Mouse (Mus musculus): ENCODE measurements around the gene Ank2. TPM values are rescaled to one million over a fixed set of nuclear protein-coding genes. Genes with fewer than 3 reads are reported as not detected.

Ank2 gene
- polyA plus RNA-seq, 1 experiment from 2014 or later: 189 TPM

DNA sequence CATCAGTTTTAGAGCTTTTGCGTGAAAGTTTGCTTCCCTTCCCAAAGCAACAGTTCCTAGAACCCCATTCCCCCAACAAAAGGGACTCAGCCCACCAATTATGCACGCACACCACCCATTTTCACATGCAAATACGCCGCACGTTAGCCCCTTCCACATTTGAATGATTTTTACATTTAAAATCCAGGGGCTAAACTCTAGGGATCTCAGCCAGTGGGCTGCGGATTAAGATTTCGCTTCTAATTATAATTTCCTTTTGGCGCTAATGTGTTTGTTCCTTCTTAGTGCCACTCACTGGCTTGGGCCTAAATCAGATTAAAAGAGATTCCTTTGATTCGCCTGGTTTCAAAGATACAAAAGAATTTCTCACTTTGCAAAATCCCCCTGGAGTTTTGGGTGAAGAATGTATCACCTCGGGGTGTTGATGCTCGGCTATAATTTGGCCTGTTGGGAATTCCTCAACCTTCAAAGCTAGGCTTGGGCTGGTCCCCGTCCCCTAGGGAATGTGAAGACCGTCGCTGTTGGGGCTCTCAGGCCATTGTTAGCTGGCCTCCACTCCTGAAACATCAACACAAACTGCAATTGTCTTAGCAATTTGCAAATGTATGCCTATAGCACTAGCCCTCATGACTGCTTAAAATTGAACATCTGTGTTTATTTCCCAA is 35.2 kb downstream of the Ank2 start:
- peak; percentile 52; the same call in 1 of the 2 replicates for ATAC-seq
- no peak overlapping the region for H3K4me3 ChIP-seq (ENCODE audit: low read depth, low read length)
- H3K27ac ChIP-seq (ENCODE audit: low read length): no peak overlapping the region
- H3K4me2 ChIP-seq (ENCODE audit: low read length): no peak overlapping the region; the same call in 1 of the 2 replicates
- no peaks in the 10 kb centered on the region for H3K9me3 ChIP-seq (replicated peaks; ENCODE audit: control insufficient read depth, low read length, poor library complexity, severe bottlenecking)
- no peaks in the 10 kb centered on the region for H3K27me3 ChIP-seq (ENCODE audit: control insufficient read depth, insufficient read depth, low read depth, low read length)
- WGBS: 9% methylated on average over 14 of the region's 14 CpGs
- H3K9ac ChIP-seq (ENCODE audit: low read depth, low read length): no peak overlapping the region
- no peaks in the 10 kb centered on the region for H3K36me3 ChIP-seq (ENCODE audit: control insufficient read depth, insufficient read depth, low read length)
- peaks cover 7% of the 10 kb centered on the region for H3K4me1 ChIP-seq (ENCODE audit: control insufficient read depth, insufficient read depth, low read length)

- Histone ChIP-seq H3K4me1 (ENCODE audit: control insufficient read depth, insufficient read depth, low read length) (peaks cover 7% of the 10 kb centered on the region), H3K9me3 (replicated peaks; ENCODE audit: control insufficient read depth, low read length, poor library complexity, severe bottlenecking) (no peaks in the 10 kb centered on the region), H3K9ac (ENCODE audit: low read depth, low read length) (no peak overlapping the region), H3K27ac (ENCODE audit: low read length) (no peak overlapping the region), H3K27me3 (ENCODE audit: control insufficient read depth, insufficient read depth, low read depth, low read length) (no peaks in the 10 kb centered on the region), H3K4me2 (ENCODE audit: low read length) (no peak overlapping the region), H3K36me3 (ENCODE audit: control insufficient read depth, insufficient read depth, low read length) (no peaks in the 10 kb centered on the region), H3K4me3 (ENCODE audit: low read depth, low read length) (no peak overlapping the region)
- WGBS: 11% methylated on average over 9 of the region's 9 CpGs
- 0 out of 2 replicates have a peak, but pooled peaks have one; percentile 40 for ATAC-seq
These were observed 36.0 kb downstream of the Ank2 start for GRCm38 (mm10) chr3:127463165-127463564.

GRCm38 (mm10) chr3:127462413-127462812 is 36.7 kb downstream of the Ank2 start:
- Histone ChIP-seq H3K9me3 (replicated peaks; ENCODE audit: control insufficient read depth, low read length, poor library complexity, severe bottlenecking) (no peaks in the 10 kb centered on the region), H3K4me1 (ENCODE audit: control insufficient read depth, insufficient read depth, low read length) (peaks cover 7% of the 10 kb centered on the region), H3K4me2 (ENCODE audit: low read length) (no peak overlapping the region), H3K9ac (ENCODE audit: low read depth, low read length) (no peak overlapping the region), H3K27me3 (ENCODE audit: control insufficient read depth, insufficient read depth, low read depth, low read length) (no peaks in the 10 kb centered on the region), H3K36me3 (ENCODE audit: control insufficient read depth, insufficient read depth, low read length) (no peaks in the 10 kb centered on the region), H3K27ac (ENCODE audit: low read length) (no peak overlapping the region), H3K4me3 (ENCODE audit: low read depth, low read length) (no peak overlapping the region)
- ATAC-seq: no peak
- WGBS: 73% methylated on average over 6 of the region's 6 CpGs

GRCm38 (mm10) chr3:127460891-127461437 is 38.2 kb downstream of the Ank2 start:
- Histone ChIP-seq H3K27ac (ENCODE audit: low read length) (no peak overlapping the region), H3K36me3 (ENCODE audit: control insufficient read depth, insufficient read depth, low read length) (no peaks in the 10 kb centered on the region), H3K27me3 (ENCODE audit: control insufficient read depth, insufficient read depth, low read depth, low read length) (no peaks in the 10 kb centered on the region), H3K9ac (ENCODE audit: low read depth, low read length) (no peak overlapping the region), H3K4me2 (ENCODE audit: low read length) (no peak overlapping the region), H3K4me3 (ENCODE audit: low read depth, low read length) (no peak overlapping the region), H3K9me3 (replicated peaks; ENCODE audit: control insufficient read depth, low read length, poor library complexity, severe bottlenecking) (no peaks in the 10 kb centered on the region), H3K4me1 (ENCODE audit: control insufficient read depth, insufficient read depth, low read length) (peaks cover 7% of the 10 kb centered on the region)
- WGBS: 53% methylated on average over 11 of the region's 11 CpGs
- ATAC-seq: no peak; the same call in 1 of the 2 replicates

DNA sequence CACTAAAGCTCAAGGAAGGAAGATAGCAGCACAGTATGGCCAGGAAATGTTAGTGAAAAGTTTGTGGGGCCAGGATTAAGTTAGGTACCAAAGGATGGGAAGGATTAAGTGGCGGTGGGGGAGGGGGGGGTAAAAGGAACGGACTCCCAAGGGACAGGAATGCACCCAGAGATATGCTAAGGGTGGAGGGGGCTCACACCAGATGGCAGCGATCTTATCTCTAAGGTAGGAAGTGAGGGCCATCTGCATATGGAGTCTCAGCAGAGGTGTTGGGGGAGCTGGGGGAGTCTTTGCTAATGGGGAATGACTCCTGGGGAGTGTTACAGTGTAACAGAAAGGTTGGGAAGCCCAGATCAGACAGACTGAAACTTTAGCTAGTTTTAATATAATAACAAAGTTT is 39.3 kb downstream of the Ank2 start:
- Histone ChIP-seq H3K4me1 (ENCODE audit: control insufficient read depth, insufficient read depth, low read length) (peaks cover 7% of the 10 kb centered on the region), H3K9ac (ENCODE audit: low read depth, low read length) (no peak overlapping the region), H3K27me3 (ENCODE audit: control insufficient read depth, insufficient read depth, low read depth, low read length) (no peaks in the 10 kb centered on the region), H3K36me3 (ENCODE audit: control insufficient read depth, insufficient read depth, low read length) (no peaks in the 10 kb centered on the region), H3K9me3 (replicated peaks; ENCODE audit: control insufficient read depth, low read length, poor library complexity, severe bottlenecking) (no peaks in the 10 kb centered on the region), H3K27ac (ENCODE audit: low read length) (no peak overlapping the region), H3K4me3 (ENCODE audit: low read depth, low read length) (no peak overlapping the region), H3K4me2 (ENCODE audit: low read length) (no peak overlapping the region)
- 32% methylated on average over 3 of the region's 3 CpGs for WGBS
- ATAC-seq: no peak

DNA sequence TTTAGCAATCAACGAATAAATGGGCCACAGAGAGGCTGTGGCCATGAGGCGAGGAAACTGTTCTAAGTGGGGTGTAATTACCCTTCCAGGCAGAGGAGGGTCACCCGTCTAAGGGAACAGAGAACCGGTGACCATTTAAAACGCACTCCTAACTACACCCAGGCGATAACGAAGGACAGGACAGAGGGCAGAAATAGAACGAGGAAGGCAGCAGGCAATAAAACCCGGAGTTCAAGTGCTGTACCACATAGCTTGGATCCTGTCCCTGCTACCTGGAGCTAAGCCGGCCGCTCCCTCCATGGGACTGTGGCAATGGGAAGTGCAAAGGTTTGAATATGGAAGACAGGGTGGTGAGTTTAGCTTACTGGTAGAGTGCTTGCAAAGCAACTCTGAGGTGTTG is 40.2 kb downstream of the Ank2 start:
- Histone ChIP-seq H3K4me1 (ENCODE audit: control insufficient read depth, insufficient read depth, low read length) (peaks cover 4% of the 10 kb centered on the region), H3K9ac (ENCODE audit: low read depth, low read length) (no peak overlapping the region), H3K4me3 (ENCODE audit: low read depth, low read length) (no peak overlapping the region), H3K9me3 (replicated peaks; ENCODE audit: control insufficient read depth, low read length, poor library complexity, severe bottlenecking) (no peaks in the 10 kb centered on the region), H3K27me3 (ENCODE audit: control insufficient read depth, insufficient read depth, low read depth, low read length) (no peaks in the 10 kb centered on the region), H3K36me3 (ENCODE audit: control insufficient read depth, insufficient read depth, low read length) (no peaks in the 10 kb centered on the region), H3K27ac (ENCODE audit: low read length) (no peak overlapping the region), H3K4me2 (ENCODE audit: low read length) (no peak overlapping the region)
- no peak for ATAC-seq
- 55% methylated on average over 11 of the region's 11 CpGs for WGBS

- WGBS: 54% methylated on average over 6 of the region's 6 CpGs
- H3K4me1 ChIP-seq (ENCODE audit: control insufficient read depth, insufficient read depth, low read length): no peaks in the 10 kb centered on the region
- no peaks in the 10 kb centered on the region for H3K27me3 ChIP-seq (ENCODE audit: control insufficient read depth, insufficient read depth, low read depth, low read length)
- no peak overlapping the region for H3K9ac ChIP-seq (ENCODE audit: low read depth, low read length)
- no peak overlapping the region for H3K4me3 ChIP-seq (ENCODE audit: low read depth, low read length)
- no peak overlapping the region for H3K4me2 ChIP-seq (ENCODE audit: low read length)
- H3K9me3 ChIP-seq (replicated peaks; ENCODE audit: control insufficient read depth, low read length, poor library complexity, severe bottlenecking): no peaks in the 10 kb centered on the region
- no peaks in the 10 kb centered on the region for H3K36me3 ChIP-seq (ENCODE audit: control insufficient read depth, insufficient read depth, low read length)
- no peak overlapping the region for H3K27ac ChIP-seq (ENCODE audit: low read length)
- ATAC-seq: no peak
These were observed 40.7 kb downstream of the Ank2 start for GRCm38 (mm10) chr3:127458420-127458798.

DNA sequence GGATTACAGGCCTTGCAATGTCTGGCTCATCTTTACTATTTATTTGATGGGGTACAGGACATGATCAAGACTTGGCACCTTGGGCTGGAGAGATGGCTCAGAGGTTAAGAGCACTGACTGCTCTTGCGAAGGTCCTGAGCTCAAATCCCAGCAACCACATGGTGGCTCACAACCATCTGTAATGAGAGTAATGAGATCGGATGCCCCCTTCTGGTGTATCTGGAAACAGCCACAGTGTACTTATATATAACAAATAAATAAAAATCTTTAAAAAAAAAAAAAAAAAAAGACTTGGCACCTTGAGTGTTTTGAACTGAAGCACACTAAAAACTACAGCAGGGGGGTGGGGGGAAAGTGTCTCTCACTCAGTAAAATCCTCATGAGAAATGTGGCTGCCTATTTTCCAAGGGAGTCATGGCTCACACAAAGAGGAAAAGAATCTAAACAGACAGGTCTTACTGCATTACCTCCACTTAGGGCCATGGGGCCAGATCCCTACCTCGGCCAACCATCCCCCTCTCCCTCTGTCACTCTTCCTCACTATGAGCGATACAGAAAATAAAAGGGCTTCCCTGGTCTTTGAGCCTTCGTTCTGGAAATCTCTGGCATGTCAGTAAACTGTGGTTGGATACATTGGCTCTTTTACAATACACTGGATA is 41.3 kb downstream of the Ank2 start:
- WGBS: 49% methylated on average over 5 of the region's 5 CpGs
- H3K9ac ChIP-seq (ENCODE audit: low read depth, low read length): no peak overlapping the region
- no peak overlapping the region for H3K4me2 ChIP-seq (ENCODE audit: low read length)
- H3K4me3 ChIP-seq (ENCODE audit: low read depth, low read length): no peak overlapping the region
- H3K36me3 ChIP-seq (ENCODE audit: control insufficient read depth, insufficient read depth, low read length): no peaks in the 10 kb centered on the region
- no peak overlapping the region for H3K27ac ChIP-seq (ENCODE audit: low read length)
- no peaks in the 10 kb centered on the region for H3K9me3 ChIP-seq (replicated peaks; ENCODE audit: control insufficient read depth, low read length, poor library complexity, severe bottlenecking)
- no peaks in the 10 kb centered on the region for H3K4me1 ChIP-seq (ENCODE audit: control insufficient read depth, insufficient read depth, low read length)
- H3K27me3 ChIP-seq (ENCODE audit: control insufficient read depth, insufficient read depth, low read depth, low read length): no peaks in the 10 kb centered on the region
- ATAC-seq: no peak

DNA sequence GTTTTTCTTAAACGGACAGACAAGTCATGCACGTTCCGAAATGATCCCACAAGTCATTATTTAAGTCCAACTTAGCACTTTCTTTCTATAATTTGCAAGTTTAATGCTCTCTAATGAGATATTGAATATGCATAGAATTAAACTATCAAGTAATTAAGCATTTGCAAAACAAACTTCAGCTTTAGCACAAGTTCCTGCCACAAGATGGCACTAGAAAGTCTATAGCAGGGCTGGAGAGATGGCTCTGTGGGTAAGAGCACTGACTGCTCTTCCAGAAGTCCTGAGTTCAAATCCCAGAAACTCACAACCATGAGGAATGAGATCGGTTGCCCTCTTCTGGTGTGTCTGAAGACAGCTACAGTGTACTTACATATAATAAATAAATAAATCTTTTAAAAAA is 45.4 kb downstream of the Ank2 start:
- Histone ChIP-seq H3K4me3 (ENCODE audit: low read depth, low read length) (no peak overlapping the region), H3K9me3 (replicated peaks; ENCODE audit: control insufficient read depth, low read length, poor library complexity, severe bottlenecking) (no peaks in the 10 kb centered on the region), H3K36me3 (ENCODE audit: control insufficient read depth, insufficient read depth, low read length) (no peaks in the 10 kb centered on the region), H3K4me2 (ENCODE audit: low read length) (no peak overlapping the region), H3K4me1 (ENCODE audit: control insufficient read depth, insufficient read depth, low read length) (no peaks in the 10 kb centered on the region), H3K9ac (ENCODE audit: low read depth, low read length) (no peak overlapping the region), H3K27me3 (ENCODE audit: control insufficient read depth, insufficient read depth, low read depth, low read length) (no peaks in the 10 kb centered on the region), H3K27ac (ENCODE audit: low read length) (no peak overlapping the region)
- WGBS: 78% methylated on average over 4 of the region's 4 CpGs
- no peak for ATAC-seq
